Mouse (Mus musculus) lung, embryonic 16.5 days (tissue): ENCODE results near the gene Mkrn1. TPM values are rescaled to one million over a fixed set of nuclear protein-coding genes. Genes with fewer than 3 reads are reported as not detected.

Experiments
- ATAC-seq: fragments of 200-750 bp; cut with Nextera tagmentation; 2 replicates; pipeline ENCODE4 v1.8.0; 2017; ENCODE audit warnings: low read depth, mild to moderate bottlenecking, moderate library complexity
- H3K27ac ChIP-seq: fragments of 300-500 bp; sonication (generic); 2 replicates; pipeline ENCODE4 v1.5.1; 2014; ENCODE audit warnings: mild to moderate bottlenecking, control low read depth, low read length
- H3K27me3 ChIP-seq: fragments of 300-500 bp; sonication (generic); 2 replicates; pipeline ENCODE4 v1.6.1; 2014; ENCODE audit warnings: low read depth, low read length, mixed read lengths; ENCODE audit not compliant: control insufficient read depth, insufficient read depth
- H3K36me3 ChIP-seq: fragments of 300-500 bp; sonication (generic); 2 replicates; pipeline ENCODE4 v1.6.1; 2014; ENCODE audit warnings: low read length; ENCODE audit not compliant: control insufficient read depth, insufficient read depth
- H3K4me1 ChIP-seq: fragments of 300-500 bp; sonication (generic); replicated peaks from 2 replicates; pipeline ENCODE4 v1.6.1; 2014; ENCODE audit warnings: low read length, mixed read lengths; ENCODE audit not compliant: control insufficient read depth, insufficient read depth
- H3K4me2 ChIP-seq: fragments of 300-500 bp; sonication (generic); 2 replicates; pipeline ENCODE4 v1.6.1; 2014; ENCODE audit warnings: low read depth, low read length, control low read depth
- H3K4me3 ChIP-seq: fragments of 300-500 bp; sonication (generic); 2 replicates; pipeline ENCODE4 v1.5.1; 2014; ENCODE audit warnings: mild to moderate bottlenecking, low read length, control low read depth
- H3K9ac ChIP-seq: fragments of 300-500 bp; sonication (generic); 2 replicates; pipeline ENCODE4 v1.6.1; 2014; ENCODE audit warnings: low read length, control low read depth
- H3K9me3 ChIP-seq: fragments of 300-500 bp; sonication (generic); 2 replicates; pipeline ENCODE4 v1.6.1; 2016; ENCODE audit warnings: low read length; ENCODE audit not compliant: control insufficient read depth
- WGBS: fragments of 180-500 bp; shearing (Covaris S2); extraction: QIAGEN DNeasy Blood & Tissue Kit; methylation state at CpG from one replicate; pipeline ENCODE4 v1.1.7; 2014; 5-methylcytosine and 5-hydroxymethylcytosine counted together
- polyA plus RNA-seq: library from polyadenylated mRNA; unstranded; fragments of >200 nt; fragmentation: Nextera tagmentation; extraction: Ambion mirVana; gene quantifications from 2 replicates; pipeline ENCODE4 v1.2.1, GENCODE M21; 2015

Gene Mkrn1
- polyA plus RNA-seq, 1 experiment from 2014 or later, result 60.4 TPM

- Histone ChIP-seq H3K36me3 (peaks cover 20% of the 10 kb centered on the region), H3K4me1 (no peaks in the 10 kb centered on the region), H3K4me3 (no peak overlapping the region), H3K9me3 (no peaks in the 10 kb centered on the region), H3K9ac (no peak overlapping the region), H3K27ac (peak overlapping the region; percentile 51), H3K4me2 (no peak overlapping the region), H3K27me3 (no peaks in the 10 kb centered on the region)
- peak; percentile 45 for ATAC-seq
- 46% methylated on average over 4 of the region's 4 CpGs for WGBS
Observed at GRCm38 (mm10) chr6:39347880-39348814, 72.1 kb downstream of the Mkrn1 start.

Other genes with a start within 250 kb of the Mkrn1 start
- gene Kdm7a, start 213.7 kb downstream of the Mkrn1 start, polyA plus RNA-seq, result 7.8 and 7.9 TPM in 2 replicates
- 37.6 and 40.4 TPM in 2 replicates for gene Slc37a3, start 42.8 kb downstream of the Mkrn1 start, polyA plus RNA-seq
- gene Rab19, start 39.3 kb downstream of the Mkrn1 start, polyA plus RNA-seq, result 5.6 and 6.6 TPM in 2 replicates
- 16.0 and 17.3 TPM in 2 replicates for gene Dennd2a, start 137.4 kb upstream of the Mkrn1 start, polyA plus RNA-seq
- gene Adck2, start 153.4 kb upstream of the Mkrn1 start, polyA plus RNA-seq, result 25.0 and 30.0 TPM in 2 replicates
- 0.93 TPM in 1 of 2 replicates, not detected in the other for gene Gm42420, start 165.3 kb upstream of the Mkrn1 start, polyA plus RNA-seq
- gene Ndufb2, start 172.1 kb upstream of the Mkrn1 start, polyA plus RNA-seq, result 312 and 332 TPM in 2 replicates